Mouse (Mus musculus) megakaryocyte, adult 5-6 weeks (primary cell): Measurements from ENCODE around the gene Auts2. TPM values are rescaled to one million over a fixed set of nuclear protein-coding genes. Genes with fewer than 3 reads are reported as not detected.

Source experiments
- ATAC-seq: 2 replicates; pipeline ENCODE4 v1.8.0; 2016; ENCODE audit warnings: mild to moderate bottlenecking, inconsistent platforms; ENCODE audit not compliant: poor library complexity, severe bottlenecking
- total RNA-seq, 2 experiments: library from RNA; stranded (forward) in 1 of 2; stranded (reverse) in 1 of 2; fragments of 153-499, 151-499 nt in 1 of 2; fragments of 221-1000, 200-1000 nt in 1 of 2; gene quantifications; 2 replicates each; pipeline versions ENCODE4 v1.2.3 to v1.2.4; 2015 to 2017

The Auts2 gene
- total RNA-seq, 2 experiments from 2014 or later: 0.42 to 1.1 TPM

DNA sequence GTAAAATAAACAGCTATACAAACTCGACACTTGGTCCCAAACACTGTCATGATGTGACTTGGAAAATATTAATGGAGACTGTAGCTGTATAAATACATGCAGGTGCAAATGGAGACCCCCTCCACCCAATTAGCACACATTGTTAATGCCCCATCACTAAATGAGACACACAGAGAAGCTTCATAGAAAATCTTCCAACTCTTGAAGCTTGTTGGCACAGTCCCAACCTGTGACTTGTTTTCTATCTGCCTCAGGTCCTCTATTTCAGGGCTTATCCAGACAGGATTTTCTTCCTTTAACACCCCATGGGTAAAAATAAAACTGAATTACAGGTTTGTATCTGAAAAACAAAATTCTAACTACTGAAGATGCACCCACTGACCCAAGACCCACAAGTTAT is 272.2 kb downstream of the Auts2 start:
- no peak for ATAC-seq

DNA sequence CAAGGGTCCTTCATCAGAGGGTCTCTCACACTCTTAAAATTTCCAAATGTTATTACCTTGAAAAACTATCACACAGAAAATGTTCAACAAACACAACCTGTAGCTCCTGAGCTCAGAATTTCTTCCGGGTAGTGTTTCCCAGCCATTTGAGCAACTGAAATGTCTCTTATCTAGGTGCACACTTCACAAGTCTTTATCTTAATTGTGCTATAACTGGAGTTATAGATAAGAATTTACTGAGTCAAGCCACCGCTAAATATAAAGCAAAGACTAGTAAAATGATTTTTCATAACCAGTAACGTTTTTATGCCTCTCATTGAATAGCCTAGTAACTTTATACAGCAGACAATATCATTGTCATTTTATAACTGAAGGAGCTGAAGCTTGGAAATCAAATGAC is 273.1 kb downstream of the Auts2 start:
- ATAC-seq: no peak

DNA sequence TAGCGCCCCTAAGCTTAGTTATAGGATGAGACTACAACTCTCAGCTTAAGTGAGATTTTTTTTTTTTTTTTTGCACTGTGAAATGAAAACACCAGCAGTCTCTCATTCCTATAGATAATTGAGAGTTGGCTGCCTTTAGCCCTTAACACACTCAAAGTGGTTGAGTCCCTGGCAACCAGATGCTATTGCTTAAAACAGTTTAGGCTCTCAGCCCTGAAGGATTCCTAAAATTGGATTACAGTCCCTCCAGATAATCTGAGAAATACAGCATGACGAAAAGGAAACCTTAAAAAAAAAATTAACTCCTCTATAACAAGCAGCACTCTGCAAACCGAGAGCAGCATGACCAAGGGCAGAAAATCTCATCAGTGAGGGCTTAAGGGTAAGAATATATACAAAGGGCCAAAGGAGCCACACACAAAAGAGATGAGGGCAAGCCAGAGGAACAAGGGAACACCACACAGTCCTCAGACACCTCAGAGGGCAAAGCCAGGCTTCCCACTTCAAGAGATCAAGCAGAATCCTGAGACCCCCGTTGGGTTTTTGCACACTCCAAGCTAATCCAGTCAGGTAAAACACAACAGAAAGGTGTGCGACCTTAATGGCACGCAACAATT is 274.7 kb downstream of the Auts2 start:
- no peak for ATAC-seq

DNA sequence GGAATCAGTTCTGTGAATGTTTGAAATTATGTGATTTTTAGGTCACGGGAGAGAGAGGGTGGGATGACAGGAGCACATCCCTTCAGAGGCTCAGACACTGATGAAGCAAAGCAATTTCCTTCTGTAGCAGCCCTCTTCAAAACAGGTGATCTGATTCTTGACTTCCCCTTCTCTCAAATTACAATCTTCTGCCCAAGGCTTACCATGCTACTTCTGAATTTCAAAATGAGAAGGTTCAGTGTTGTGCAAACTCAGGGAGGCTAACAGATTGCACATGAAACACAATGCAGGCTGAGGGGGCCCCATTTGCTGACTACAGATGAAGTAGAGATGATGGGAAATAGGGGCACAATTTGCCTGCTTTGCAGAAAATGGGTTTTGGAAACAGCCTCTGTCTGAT is 278.1 kb downstream of the Auts2 start:
- ATAC-seq: no peak

DNA sequence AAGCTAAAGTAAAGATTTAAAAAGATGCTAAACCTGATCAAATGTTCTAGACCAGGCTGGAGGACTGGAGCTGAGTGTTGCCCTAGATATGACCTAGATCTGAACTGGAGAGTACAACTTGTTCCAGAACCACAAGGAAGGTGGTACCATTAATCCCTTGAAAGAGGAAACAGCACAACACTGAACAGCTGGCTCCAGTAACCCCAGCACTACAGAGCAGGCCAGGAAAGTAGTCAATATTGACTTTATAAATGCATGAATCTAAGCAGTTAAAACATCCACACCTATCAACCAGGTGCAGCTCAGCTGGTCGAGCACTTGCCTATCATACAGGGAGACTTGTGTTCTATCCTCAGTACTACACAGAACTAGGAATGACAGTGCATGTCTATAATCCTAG is 281.4 kb downstream of the Auts2 start:
- ATAC-seq: no peak

DNA sequence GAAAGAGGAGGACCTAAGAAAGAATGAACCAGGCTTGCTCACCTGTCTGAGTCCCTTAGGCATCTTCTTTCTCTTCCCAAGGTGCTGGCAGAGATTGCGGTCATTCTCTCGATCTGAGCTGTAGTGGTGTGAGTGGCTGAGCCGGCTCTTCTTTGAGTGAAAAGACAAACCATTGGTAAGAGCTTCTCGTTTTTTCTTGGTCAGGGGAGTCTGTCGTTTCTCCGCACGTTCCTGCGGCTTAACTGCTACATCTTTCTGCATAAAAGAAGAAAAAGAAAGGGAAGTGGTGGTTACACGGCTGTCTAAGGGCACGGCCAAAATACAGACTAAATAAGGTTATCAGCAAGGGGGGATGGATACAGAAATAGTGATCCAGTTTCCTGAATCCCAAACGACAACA is 284.3 kb downstream of the Auts2 start:
- ATAC-seq: peak; percentile 39

DNA sequence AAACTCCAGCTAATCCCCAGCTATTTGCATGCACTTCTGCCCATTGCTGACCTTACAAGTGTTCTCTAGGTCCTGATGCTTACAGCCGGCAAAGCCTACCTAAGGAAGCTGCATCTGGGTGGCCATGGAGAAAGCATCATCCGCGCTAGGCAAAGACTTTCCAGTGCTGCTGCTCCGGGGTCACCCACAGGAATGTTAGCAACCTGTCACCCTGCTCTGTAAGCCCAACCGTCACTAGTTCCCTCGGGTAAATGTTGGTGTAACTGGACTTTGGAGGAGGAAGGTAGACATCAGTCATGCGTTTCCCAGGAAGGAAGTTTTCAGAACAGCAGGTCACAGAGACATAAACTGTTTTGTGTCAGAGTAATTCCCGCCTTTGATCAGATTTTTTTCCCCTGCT is 287.6 kb downstream of the Auts2 start:
- ATAC-seq: no peak

DNA sequence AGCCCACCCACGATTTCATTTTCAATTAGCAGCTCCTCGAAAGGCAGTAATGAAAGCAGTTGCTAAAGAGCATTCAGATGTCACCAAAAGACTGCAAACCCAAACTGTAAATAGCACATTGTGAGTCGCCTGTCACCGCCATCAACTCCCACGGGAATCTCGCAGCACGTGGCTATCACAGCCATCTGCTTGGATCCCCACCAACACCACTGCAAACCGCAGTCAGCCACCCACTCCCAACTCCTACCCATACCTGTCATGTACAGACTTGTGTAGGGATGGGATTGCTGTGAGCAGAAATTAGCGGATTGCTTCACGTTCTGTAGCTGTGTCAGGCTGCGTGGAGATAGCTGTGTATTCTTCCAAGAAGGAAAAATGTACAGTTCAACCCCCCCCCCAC is 293.6 kb downstream of the Auts2 start:
- ATAC-seq: no peak

DNA sequence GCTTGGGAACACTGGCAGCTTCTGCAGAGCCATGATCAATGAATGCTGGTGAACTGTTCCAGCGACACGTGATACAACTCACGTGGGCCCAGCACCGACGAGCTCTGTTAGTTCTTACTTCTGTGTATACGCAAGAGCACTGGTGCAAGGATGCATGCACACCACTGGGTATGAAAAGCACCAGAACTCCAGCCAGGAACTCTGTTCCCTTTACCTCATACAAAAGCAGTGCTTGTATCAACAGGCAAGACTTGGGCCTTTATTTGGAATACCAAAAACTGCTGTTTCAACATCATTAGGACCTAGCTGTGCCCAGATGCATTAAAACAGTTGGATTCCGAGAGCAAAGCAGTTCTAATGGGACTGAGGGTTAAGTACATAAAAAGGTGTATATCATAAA is 295.1 kb downstream of the Auts2 start:
- no peak for ATAC-seq

DNA sequence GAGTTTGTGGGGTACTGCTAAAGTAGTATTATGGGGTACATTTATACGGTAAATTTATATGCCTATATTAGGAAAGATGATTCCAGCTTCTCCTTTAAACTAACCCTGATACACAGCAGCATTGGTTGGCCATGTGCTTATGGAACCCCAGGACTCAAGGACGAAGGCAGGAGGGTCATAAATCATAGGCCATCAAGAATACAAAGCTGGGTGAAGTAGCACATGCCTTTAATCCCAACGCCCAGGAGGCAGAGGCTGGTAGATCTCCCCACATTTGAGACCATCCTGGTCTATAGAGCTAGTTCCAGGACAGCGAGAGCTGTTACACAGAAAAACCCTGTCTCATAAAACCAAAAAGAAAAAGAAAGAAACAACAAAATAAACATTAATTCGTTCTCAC is 307.7 kb downstream of the Auts2 start:
- ATAC-seq: no peak

DNA sequence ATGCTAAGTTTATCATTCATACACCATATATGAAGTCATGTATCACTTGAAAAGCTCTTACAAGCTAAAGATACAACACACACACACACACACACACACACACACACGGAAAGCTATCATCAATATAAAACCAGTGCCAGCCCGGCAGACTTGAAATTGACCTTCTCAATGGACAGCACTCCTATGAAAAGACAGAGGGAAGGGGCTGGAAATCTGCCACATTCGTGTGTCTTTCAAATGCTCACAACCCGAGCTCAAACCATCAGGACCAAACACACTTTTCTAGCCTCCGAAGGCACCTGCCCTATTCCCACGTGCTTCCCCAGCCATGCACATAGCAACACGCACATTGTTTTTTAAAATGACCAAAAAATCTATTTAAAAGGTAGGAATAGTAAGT is 308.7 kb downstream of the Auts2 start:
- ATAC-seq: no peak

DNA sequence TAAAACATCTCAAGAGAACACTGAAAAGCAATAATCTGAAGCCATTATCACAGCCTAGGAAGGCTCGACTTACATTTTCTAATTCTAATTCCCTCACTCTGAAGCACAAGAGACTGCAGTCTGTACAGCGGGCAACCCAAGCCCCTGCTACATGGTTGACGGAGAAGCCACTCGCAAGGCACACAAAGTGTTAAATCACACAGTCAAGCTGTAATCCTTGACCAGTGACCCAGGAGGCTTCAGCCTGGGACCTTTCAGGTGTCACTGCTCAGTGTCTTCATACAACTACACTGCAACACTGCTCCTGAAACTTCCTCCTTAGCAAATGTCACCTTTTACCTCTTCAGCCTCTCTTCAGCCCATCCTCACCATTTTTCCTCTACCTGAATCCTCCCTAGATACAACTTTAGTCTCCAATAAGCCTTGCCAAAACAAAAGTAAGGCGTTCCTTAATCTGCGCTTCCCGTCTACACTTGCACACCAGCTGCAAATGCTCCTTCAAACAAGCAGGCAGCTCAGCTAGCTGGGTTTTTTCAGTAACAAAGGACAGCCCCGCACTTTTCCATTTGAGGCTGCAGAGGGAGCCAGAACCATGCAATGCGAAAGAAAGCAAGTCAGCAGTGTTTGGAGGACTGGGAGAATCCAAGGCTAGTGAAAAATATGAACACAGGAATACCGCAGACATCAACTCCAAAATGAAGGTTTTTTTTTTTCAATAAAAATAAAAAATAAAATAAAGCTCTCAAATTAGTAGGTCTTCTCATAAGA is 311.7 kb downstream of the Auts2 start:
- ATAC-seq: no peak

DNA sequence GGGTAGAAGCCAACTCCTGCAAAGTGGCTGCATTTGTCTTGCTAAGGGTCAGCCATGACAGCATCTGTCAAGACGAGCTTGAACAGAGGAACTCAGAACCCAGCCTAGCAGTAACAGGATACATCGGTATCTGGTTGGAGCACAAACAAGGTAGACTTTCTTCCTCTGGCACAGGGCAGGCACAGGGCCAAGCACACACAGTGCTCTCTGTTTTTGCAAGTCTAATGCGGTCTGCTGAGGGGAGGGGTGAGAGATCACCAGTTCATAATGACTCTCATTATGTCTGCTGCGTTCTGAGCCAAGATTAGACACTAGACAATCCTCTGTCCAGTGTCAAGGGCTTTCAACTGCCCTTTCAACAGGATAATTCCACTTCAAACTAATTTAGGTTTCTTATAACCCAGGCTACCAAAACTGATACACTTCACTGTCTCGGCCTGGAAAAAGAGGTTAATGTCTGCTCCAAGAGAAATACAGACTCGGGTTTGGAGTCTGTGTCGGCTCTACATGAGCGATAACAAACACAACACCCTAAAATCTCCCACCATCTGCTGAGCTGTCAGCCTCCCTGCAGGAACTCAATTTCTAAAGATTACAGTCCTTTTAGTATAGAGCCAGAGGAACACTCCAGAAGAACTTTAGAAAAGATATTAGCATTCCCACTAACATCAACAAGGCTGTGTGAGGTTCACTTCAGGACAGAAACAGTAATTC is 313.3 kb downstream of the Auts2 start:
- ATAC-seq: no peak

DNA sequence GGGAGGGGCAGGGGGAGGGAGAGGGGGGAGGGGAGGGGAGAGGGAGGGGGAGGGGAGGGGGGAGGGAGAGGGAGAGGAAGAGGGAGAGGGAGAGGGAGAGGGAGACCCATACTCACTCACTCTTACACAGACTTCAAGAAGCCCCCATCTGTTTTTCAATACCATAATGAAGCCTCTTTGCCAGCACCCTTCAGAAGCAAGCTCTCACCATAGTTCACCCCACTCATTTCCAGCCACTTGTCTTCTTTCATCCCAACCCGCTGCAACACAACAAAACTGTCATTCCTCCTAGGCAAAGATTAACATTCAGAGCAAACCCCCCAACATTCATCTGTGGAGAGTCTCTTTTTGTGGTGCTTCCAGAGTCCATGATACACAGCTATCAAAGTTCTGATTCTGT is 314.1 kb downstream of the Auts2 start:
- ATAC-seq: no peak

DNA sequence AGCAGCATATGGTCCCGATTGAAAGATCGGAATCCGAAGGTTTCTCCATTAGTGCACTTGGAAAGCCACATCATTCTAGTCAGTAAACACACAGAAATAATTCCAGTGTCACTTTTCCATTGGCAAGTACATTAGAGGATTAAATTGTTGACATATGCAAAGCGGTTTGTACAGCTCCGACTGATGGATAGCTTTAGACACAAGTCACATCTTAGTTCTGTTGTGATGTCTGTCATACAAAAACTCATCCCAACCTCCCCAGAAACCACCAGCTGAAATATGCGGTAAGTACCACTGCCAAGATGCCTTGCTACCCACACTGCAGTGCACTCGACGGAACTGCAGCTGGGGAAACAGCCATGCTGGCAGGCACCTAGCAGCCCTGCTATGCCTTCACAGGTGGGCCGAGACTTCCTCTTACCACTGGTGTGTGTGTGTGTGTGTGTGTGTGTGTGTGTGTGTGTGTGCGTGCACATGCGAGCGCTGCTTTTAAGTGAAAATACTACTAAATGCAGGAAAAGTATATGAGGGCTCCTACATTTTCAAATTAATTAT is 322.7 kb downstream of the Auts2 start:
- no peak for ATAC-seq

DNA sequence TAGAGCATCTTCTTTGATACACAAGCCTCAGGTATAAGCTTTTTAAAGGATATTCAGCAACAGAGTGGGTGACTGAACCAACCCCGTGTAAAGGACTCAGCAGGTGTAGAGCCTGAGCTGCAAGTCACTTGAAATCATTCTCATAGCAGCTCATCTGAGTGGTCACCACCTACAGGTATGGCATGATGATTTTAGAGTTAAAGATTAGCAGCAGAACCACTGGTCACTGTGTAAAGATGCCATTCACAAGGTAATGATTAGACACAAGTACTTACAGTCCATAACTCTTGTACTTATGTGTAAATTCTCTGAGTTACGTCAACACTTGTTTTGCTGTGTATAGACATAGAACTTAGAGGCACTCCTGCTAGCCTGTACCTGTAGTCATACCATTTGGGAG is 327.0 kb downstream of the Auts2 start:
- no peak for ATAC-seq

DNA sequence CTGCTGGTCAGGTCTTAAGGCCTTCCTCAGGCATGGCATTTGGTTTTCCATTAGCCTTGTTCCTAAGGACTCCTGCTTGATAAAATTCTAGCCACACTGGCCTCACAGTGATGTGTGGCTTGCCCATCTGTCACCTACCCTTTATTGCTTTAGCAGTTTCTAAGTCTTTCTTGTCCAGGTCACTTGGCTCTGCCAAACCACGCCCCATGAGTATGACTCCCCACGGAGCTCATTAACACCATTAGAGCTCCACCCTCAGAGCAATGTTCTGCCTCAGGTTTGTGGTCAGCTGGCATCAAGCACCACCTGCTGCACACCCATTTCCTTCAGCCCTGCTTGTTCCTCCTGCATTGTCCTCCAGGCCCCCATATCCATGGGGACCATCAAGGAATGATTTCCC is 330.7 kb downstream of the Auts2 start:
- no peak for ATAC-seq

DNA sequence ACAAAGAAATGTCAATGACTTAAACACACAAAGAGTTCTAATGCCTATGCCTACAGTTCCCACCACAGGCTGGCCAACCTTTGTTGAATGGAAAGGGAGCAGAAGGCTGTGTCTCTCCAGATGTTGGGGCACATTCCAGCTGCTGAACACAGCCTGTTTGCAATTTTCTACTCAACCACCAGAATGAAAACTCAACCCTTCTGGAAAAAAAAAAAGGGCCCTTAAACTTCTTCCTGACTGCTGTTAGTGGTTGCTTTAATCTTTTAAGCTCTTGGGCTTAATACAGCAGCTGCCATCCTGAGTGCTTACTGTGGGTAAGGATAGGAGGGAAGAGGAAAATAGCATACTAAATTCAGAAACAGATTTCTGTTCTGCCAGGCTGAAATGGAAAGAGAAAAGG is 333.4 kb downstream of the Auts2 start:
- no peak for ATAC-seq

DNA sequence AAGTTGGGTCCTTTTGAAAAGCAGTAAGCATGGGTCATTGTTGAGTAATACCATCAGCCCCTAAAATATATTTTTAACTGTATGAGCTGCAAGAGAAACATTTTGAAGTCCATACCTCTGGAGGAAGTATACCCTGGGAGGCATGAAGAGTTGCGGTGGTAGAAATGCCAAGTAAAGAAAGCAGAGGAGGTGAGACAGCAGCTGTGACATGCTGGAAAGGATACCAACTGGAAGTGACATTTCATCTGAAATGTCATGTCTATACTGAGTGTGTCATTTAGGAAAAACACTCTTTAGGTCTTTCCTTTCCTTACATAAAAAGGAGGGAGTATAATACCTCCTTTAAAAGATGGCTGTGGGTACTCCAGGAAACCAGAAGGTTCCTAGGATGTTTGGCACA is 336.9 kb downstream of the Auts2 start:
- no peak for ATAC-seq

DNA sequence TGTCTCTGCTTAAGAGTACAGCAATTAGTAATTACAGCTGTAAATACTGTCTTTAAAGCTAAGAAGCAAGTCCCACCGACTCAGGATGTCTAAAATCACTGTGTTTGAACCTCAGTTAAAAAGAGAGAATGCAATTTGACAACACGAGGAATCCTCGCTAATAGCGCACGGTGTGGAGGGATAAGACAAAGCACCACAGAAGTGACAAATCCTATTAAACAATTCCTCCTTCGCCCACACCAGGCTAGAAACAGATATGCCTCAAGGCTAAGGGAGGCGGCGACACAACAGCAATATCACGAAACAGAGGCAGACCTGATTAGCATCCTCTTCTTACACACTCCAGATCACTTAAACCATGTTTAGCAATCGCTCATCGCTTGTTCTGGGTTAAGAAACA is 339.3 kb downstream of the Auts2 start:
- no peak for ATAC-seq

DNA sequence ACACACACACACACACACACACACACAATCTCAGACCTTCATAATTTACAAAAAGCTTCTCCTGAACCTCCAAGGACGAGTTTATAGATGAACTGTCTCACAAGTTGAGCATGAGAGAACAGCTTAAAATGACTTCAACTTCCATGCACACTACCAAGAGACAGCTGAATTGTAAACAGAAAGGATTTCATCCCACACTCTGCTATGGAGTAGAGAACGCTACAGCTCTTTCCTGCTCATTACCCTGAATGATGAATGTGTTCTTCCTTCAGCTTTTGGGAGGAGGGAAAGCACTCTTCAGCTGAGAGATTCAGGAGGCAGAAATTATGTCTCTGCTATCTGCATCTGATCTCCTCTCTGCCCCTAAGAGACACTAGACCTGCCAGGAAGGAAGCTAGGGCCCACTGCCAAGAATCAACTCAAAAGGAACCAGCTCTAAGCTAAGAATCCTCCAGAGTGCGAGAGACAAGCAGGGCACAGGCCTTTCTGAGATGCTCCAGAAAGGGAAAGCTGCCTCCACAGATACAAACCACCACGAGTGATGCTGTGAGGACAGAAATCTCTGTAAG is 342.0 kb downstream of the Auts2 start:
- no peak for ATAC-seq

DNA sequence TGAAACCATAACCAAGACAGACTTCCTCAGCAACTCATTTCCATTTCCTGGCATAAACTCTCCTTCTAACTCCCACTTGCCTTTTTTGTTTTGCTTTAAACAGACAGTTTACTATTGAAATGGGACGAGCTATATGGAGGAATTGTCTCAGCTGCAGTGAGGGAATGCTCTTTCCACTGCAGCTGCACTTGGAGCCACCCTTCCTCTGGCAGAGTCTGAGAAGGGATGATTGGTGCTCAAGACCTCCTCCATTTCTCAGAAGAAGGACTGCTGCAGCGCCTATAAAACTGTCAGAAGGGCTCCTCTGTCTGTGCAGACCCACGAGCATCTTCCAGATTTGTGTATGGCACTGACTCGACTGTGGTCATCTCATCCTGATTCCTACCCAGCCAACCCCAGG is 342.5 kb downstream of the Auts2 start:
- ATAC-seq: no peak
